ENCODE assay signal across 21 mouse cellular contexts in the genomic region with DNA sequence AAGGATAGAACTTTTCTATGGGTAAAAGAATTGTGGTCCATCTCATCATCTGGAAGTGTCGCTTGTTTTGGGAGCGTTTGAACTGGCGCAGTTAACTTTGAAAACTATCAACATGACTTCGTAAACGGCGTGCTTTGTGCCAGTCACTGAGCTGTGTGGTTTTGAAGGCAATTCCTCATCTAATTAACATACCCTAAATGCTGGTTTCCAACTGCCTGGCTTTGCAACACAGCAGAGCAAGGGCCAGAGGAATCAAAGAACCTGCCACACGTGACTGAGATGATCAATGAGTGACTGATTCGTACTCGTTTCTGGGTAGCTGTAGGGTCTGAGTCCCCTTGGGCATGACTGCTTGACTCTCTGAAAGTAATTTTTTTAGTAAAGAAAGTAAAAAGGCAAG.
DNase-seq lines count a peak whose midpoint lies in the region; ATAC-seq lines count a peak whose summit lies in the region.
"Had no signal": no experiment of that assay in that cellular context is flagged by ENCODE, and none has a peak within 500 bp of the region (broad histone marks: within the 10 kb centered on the region; RNA-seq: fewer than 3 reads in every experiment).

No protein-coding gene starts in this region.

- H3K4me2 ChIP-seq in hindbrain, embryonic 11.5 days (replicated peaks; ENCODE audit: low read depth, low read length): no peak overlapping the region
- H3K4me2 ChIP-seq in hindbrain, embryonic 14.5 days (replicated peaks): no peak overlapping the region
- no peak overlapping the region for H3K4me2 ChIP-seq in embryonic facial prominence, embryonic 14.5 days (ENCODE audit: low read depth, low read length)
- no peak overlapping the region for H3K4me2 ChIP-seq in liver, embryonic 11.5 days
- H3K4me2 ChIP-seq: embryonic facial prominence, embryonic 13.5 days; heart, embryonic 13.5 days; limb, embryonic 12.5 days; liver, embryonic 13.5 days; lung, embryonic 14.5 days had no signal

- WGBS in hindbrain, embryonic 11.5 days: 48% methylated on average over 9 of the region's 9 CpGs
- WGBS in hindbrain, embryonic 14.5 days: 38% methylated on average over 9 of the region's 9 CpGs
- 59% methylated on average over 9 of the region's 9 CpGs for WGBS in embryonic facial prominence, embryonic 14.5 days
- WGBS in liver, embryonic 11.5 days: 69% methylated on average over 9 of the region's 9 CpGs

- no peak overlapping the region for H3K9ac ChIP-seq in hindbrain, embryonic 11.5 days (ENCODE audit: low read depth, low read length)
- H3K9ac ChIP-seq in hindbrain, embryonic 14.5 days: no peak overlapping the region
- no peak overlapping the region for H3K9ac ChIP-seq in embryonic facial prominence, embryonic 14.5 days (ENCODE audit: low read depth, low read length)
- no peak overlapping the region for H3K9ac ChIP-seq in liver, embryonic 11.5 days (ENCODE audit: low read depth, low read length)
- H3K9ac ChIP-seq: embryonic facial prominence, embryonic 13.5 days; forebrain, postnatal 0 days; heart, embryonic 13.5 days; limb, embryonic 12.5 days; liver, embryonic 13.5 days; lung, embryonic 14.5 days had no signal

- peaks cover 4% of the 10 kb centered on the region; the same call in 1 of the 2 replicates for H3K4me1 ChIP-seq in hindbrain, embryonic 11.5 days (replicated peaks; ENCODE audit: control insufficient read depth, insufficient read depth, low read length)
- peaks cover 6% of the 10 kb centered on the region; the same call in 1 of the 2 replicates for H3K4me1 ChIP-seq in hindbrain, embryonic 14.5 days (replicated peaks; ENCODE audit: control insufficient read depth, insufficient read depth, low read length)
- H3K4me1 ChIP-seq in embryonic facial prominence, embryonic 14.5 days (ENCODE audit: control insufficient read depth, insufficient read depth, low read length): peaks cover 15% of the 10 kb centered on the region
- peaks cover 7% of the 10 kb centered on the region; the same call in 1 of the 2 replicates for H3K4me1 ChIP-seq in liver, embryonic 11.5 days (replicated peaks; ENCODE audit: control insufficient read depth, insufficient read depth, low read length)

- no peaks in the 10 kb centered on the region for H3K27me3 ChIP-seq in hindbrain, embryonic 11.5 days (ENCODE audit: control insufficient read depth, insufficient read depth, low read length)
- no peaks in the 10 kb centered on the region for H3K27me3 ChIP-seq in hindbrain, embryonic 14.5 days (ENCODE audit: control insufficient read depth, insufficient read depth, low read length)
- H3K27me3 ChIP-seq in embryonic facial prominence, embryonic 14.5 days (replicated peaks; ENCODE audit: control insufficient read depth, insufficient read depth, low read length): no peaks in the 10 kb centered on the region
- no peaks in the 10 kb centered on the region for H3K27me3 ChIP-seq in liver, embryonic 11.5 days (replicated peaks; ENCODE audit: control insufficient read depth, insufficient read depth, low read length)
- H3K27me3 ChIP-seq: embryonic facial prominence, embryonic 13.5 days; heart, embryonic 13.5 days; limb, embryonic 12.5 days; liver, embryonic 13.5 days had no signal

- H3K36me3 ChIP-seq in hindbrain, embryonic 11.5 days (ENCODE audit: control insufficient read depth, insufficient read depth, low read length): no peaks in the 10 kb centered on the region
- H3K36me3 ChIP-seq in hindbrain, embryonic 14.5 days (replicated peaks; ENCODE audit: control insufficient read depth, insufficient read depth): no peaks in the 10 kb centered on the region
- H3K36me3 ChIP-seq in embryonic facial prominence, embryonic 14.5 days (ENCODE audit: control insufficient read depth, insufficient read depth, low read length): no peaks in the 10 kb centered on the region
- no peaks in the 10 kb centered on the region for H3K36me3 ChIP-seq in liver, embryonic 11.5 days (ENCODE audit: control insufficient read depth, insufficient read depth, low read length)
- H3K36me3 ChIP-seq: embryonic facial prominence, embryonic 13.5 days; heart, embryonic 13.5 days; limb, embryonic 12.5 days; liver, embryonic 13.5 days; midbrain, embryonic 10.5 days had no signal

- DNase-seq in hindbrain, embryonic 11.5 days (ENCODE audit: low spot score): peak; percentile 38
- DNase-seq in hindbrain, embryonic 14.5 days (ENCODE audit: low spot score): no peak
- DNase-seq in 3T3-L1 (ENCODE audit: low read depth, low spot score): peak; percentile 8
- DNase-seq in ES-CJ7 (ENCODE audit: low read depth, low spot score): peak; percentile 17
- DNase-seq in embryonic facial prominence, embryonic 14.5 days (ENCODE audit: low spot score): no peak
- no peak for DNase-seq in liver, embryonic 11.5 days (ENCODE audit: low spot score)
- DNase-seq in kidney, adult 11 months: no peak
- DNase-seq in urinary bladder, postnatal 4 days (ENCODE audit: low spot score in 2 of 2): no peak
- DNase-seq: forebrain, postnatal 0 days; heart, adult 11 months; kidney, adult 8-10 months; kidney, postnatal 36 days; layer of hippocampus, adult 9-11 months; liver, embryonic 13.5 days; lung, embryonic 14.5 days; lung, postnatal 36 days; right cerebral cortex, adult 18-20 months had no signal

- no peak overlapping the region for H3K27ac ChIP-seq in hindbrain, embryonic 11.5 days (ENCODE audit: low read depth, low read length)
- H3K27ac ChIP-seq in hindbrain, embryonic 14.5 days: no peak overlapping the region
- peak overlapping the region; percentile 28; the same call in 1 of the 2 replicates for H3K27ac ChIP-seq in embryonic facial prominence, embryonic 14.5 days (replicated peaks; ENCODE audit: low read depth, low read length)
- no peak overlapping the region for H3K27ac ChIP-seq in liver, embryonic 11.5 days (ENCODE audit: low read depth, low read length)
- H3K27ac ChIP-seq: embryonic facial prominence, embryonic 13.5 days; heart, embryonic 13.5 days; limb, embryonic 12.5 days; liver, embryonic 13.5 days; midbrain, embryonic 10.5 days had no signal

- no peak overlapping the region for H3K4me3 ChIP-seq in hindbrain, embryonic 11.5 days (ENCODE audit: low read depth, low read length)
- H3K4me3 ChIP-seq in hindbrain, embryonic 14.5 days (replicated peaks; ENCODE audit: low read length): no peak overlapping the region
- no peak overlapping the region for H3K4me3 ChIP-seq in embryonic facial prominence, embryonic 14.5 days (ENCODE audit: low read depth, low read length)
- H3K4me3 ChIP-seq in liver, embryonic 11.5 days (ENCODE audit: low read depth, low read length): no peak overlapping the region
- H3K4me3 ChIP-seq: embryonic facial prominence, embryonic 13.5 days; heart, embryonic 13.5 days; limb, embryonic 12.5 days; liver, embryonic 13.5 days; midbrain, embryonic 10.5 days had no signal

- H3K9me3 ChIP-seq in hindbrain, embryonic 11.5 days (ENCODE audit: control insufficient read depth, low read length): no peaks in the 10 kb centered on the region
- H3K9me3 ChIP-seq in hindbrain, embryonic 14.5 days (ENCODE audit: control insufficient read depth, low read length): no peaks in the 10 kb centered on the region
- H3K9me3 ChIP-seq in embryonic facial prominence, embryonic 14.5 days (ENCODE audit: control insufficient read depth, low read length): 0 out of 2 replicates have a peak, but pooled peaks cover 2% of the 10 kb centered on the region
- H3K9me3 ChIP-seq in liver, embryonic 11.5 days (ENCODE audit: control insufficient read depth, low read length): no peaks in the 10 kb centered on the region
- H3K9me3 ChIP-seq: embryonic facial prominence, embryonic 13.5 days; heart, embryonic 13.5 days; limb, embryonic 12.5 days; liver, embryonic 13.5 days; midbrain, embryonic 10.5 days had no signal

- peak; percentile 68 for ATAC-seq in hindbrain, embryonic 11.5 days (ENCODE audit: low FRiP score)
- ATAC-seq in hindbrain, embryonic 14.5 days (ENCODE audit: low FRiP score): no peak
- no peak for ATAC-seq in embryonic facial prominence, embryonic 14.5 days (ENCODE audit: low read depth)
- ATAC-seq in liver, embryonic 11.5 days (replicated peaks; ENCODE audit: low FRiP score): no peak
- ATAC-seq: forebrain, postnatal 0 days had no signal

Comparison
In these comparisons a context has a peak if more than half of its experiments do, and no peak if none do; other contexts are left out.
1. DNase-seq: peak in hindbrain, embryonic 11.5 days (single experiment), 3T3-L1 (single experiment) and ES-CJ7 (single experiment); none in hindbrain, embryonic 14.5 days (single experiment), embryonic facial prominence, embryonic 14.5 days (single experiment), liver, embryonic 11.5 days (single experiment), kidney, adult 11 months (single experiment) and urinary bladder, postnatal 4 days (0 of 2).